In the genomic region with DNA sequence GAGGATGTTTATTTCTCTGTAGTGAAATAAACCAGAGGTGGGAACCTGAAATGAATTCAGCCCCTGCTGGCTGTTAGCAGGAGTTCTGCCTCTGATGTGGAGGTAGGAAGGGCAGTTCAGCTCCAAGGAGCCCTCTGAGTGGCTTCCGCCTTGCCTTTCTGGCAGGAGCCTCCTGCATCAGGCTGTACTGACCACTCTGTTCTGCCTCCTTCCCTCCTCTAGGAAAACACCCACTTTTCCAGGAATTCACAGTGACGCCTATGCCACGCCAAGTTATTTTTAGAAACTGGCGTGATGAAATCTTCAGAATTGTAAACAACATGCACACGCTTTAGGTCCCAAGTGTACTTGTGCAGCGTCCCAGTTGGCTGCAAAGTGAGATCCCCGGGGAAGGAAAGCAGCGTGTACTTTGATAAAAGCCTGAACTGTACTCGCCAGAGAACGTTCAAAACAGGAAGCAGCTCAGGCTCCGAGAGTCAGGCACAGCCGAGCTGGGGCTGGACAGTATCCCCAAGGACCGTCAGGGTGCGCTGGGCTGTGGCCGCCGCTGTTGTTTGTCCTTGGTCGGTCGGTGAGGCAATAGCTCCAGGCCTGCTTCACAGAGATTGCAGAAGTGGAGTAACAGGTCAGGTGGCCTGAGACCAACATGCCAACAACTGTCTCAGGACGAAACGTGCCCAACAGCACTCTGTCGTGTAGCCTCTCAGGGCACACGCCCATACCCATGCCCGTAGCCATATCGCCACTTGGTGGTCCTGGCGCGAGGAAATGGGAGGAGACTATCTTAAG, we compare ENCODE assay signal across 8 mouse cellular contexts. TPM values are rescaled to one million over a fixed set of nuclear protein-coding genes. Genes with fewer than 3 reads are reported as not detected.
DNase-seq lines count a peak whose midpoint lies in the region; ATAC-seq lines count a peak whose summit lies in the region.

No protein-coding gene starts in this region.

- H3K9ac ChIP-seq in embryonic facial prominence, embryonic 13.5 days: peak overlapping the region; percentile 60
- H3K9ac ChIP-seq in heart, embryonic 11.5 days (ENCODE audit: low read depth, low read length): peak overlapping the region; percentile 66
- peak overlapping the region; percentile 35; the same call in 1 of the 2 replicates for H3K9ac ChIP-seq in kidney, embryonic 14.5 days (ENCODE audit: low read depth, low read length)

- peak; percentile 64 to 69 for DNase-seq in B cell, adult 2 months
- peak; percentile 66 for DNase-seq in R1 (ENCODE audit: low read depth, low spot score)
- peak; percentile 90 for DNase-seq in lung, postnatal 10 days
- DNase-seq in ovary, adult 18-20 months (ENCODE audit: low spot score): peak; percentile 82
- DNase-seq in frontal cortex, adult 2 months (ENCODE audit: extremely low spot score in 1 of 2, low spot score in 1 of 2): no peak

- ATAC-seq in embryonic facial prominence, embryonic 13.5 days (ENCODE audit: insufficient number of reproducible peaks, insufficient read depth, low FRiP score, low TSS enrichment, low read depth): no peak
- peak; percentile 82 for ATAC-seq in heart, embryonic 11.5 days (replicated peaks; ENCODE audit: insufficient number of reproducible peaks, low FRiP score, low TSS enrichment)
- peak; percentile 82 for ATAC-seq in kidney, embryonic 14.5 days (ENCODE audit: low FRiP score, low TSS enrichment)

- no peaks in the 10 kb centered on the region for H3K36me3 ChIP-seq in embryonic facial prominence, embryonic 13.5 days
- no peaks in the 10 kb centered on the region for H3K36me3 ChIP-seq in heart, embryonic 11.5 days (ENCODE audit: control insufficient read depth, insufficient read depth, low read length)
- no peaks in the 10 kb centered on the region for H3K36me3 ChIP-seq in kidney, embryonic 14.5 days (ENCODE audit: control insufficient read depth, insufficient read depth, low read length)

- H3K4me2 ChIP-seq in embryonic facial prominence, embryonic 13.5 days: peak overlapping the region; percentile 67
- peak overlapping the region; percentile 66 for H3K4me2 ChIP-seq in heart, embryonic 11.5 days
- peak overlapping the region; percentile 68 for H3K4me2 ChIP-seq in kidney, embryonic 14.5 days (replicated peaks; ENCODE audit: low read depth, low read length)

- H3K4me1 ChIP-seq in embryonic facial prominence, embryonic 13.5 days: peaks cover 11% of the 10 kb centered on the region
- H3K4me1 ChIP-seq in heart, embryonic 11.5 days (ENCODE audit: control insufficient read depth, insufficient read depth, low read length): no peaks in the 10 kb centered on the region
- peaks cover 9% of the 10 kb centered on the region for H3K4me1 ChIP-seq in kidney, embryonic 14.5 days (ENCODE audit: control insufficient read depth, insufficient read depth, low read length)

- peak overlapping the region; percentile 52; the same call in 1 of the 2 replicates for H3K27ac ChIP-seq in embryonic facial prominence, embryonic 13.5 days
- peak overlapping the region; percentile 87 for H3K27ac ChIP-seq in heart, embryonic 11.5 days (ENCODE audit: low read depth, low read length)
- H3K27ac ChIP-seq in kidney, embryonic 14.5 days (ENCODE audit: low read depth, low read length): peak overlapping the region; percentile 56; the same call in 1 of the 2 replicates

- 3% methylated on average over 26 of the region's 26 CpGs for WGBS in embryonic facial prominence, embryonic 13.5 days
- under 1% methylated on average over 26 of the region's 26 CpGs for WGBS in heart, embryonic 11.5 days (ENCODE audit: insufficient replicate concordance)
- WGBS in kidney, embryonic 14.5 days: 2% methylated on average over 26 of the region's 26 CpGs

- no peaks in the 10 kb centered on the region for H3K27me3 ChIP-seq in embryonic facial prominence, embryonic 13.5 days
- no peaks in the 10 kb centered on the region for H3K27me3 ChIP-seq in heart, embryonic 11.5 days (ENCODE audit: control insufficient read depth, insufficient read depth, low read length)
- no peaks in the 10 kb centered on the region for H3K27me3 ChIP-seq in kidney, embryonic 14.5 days (ENCODE audit: control insufficient read depth, insufficient read depth, low read length)

- no peaks in the 10 kb centered on the region for H3K9me3 ChIP-seq in embryonic facial prominence, embryonic 13.5 days
- no peaks in the 10 kb centered on the region for H3K9me3 ChIP-seq in heart, embryonic 11.5 days (replicated peaks; ENCODE audit: control insufficient read depth, low read length)
- H3K9me3 ChIP-seq in kidney, embryonic 14.5 days (ENCODE audit: control insufficient read depth, low read length): no peaks in the 10 kb centered on the region

- H3K4me3 ChIP-seq in embryonic facial prominence, embryonic 13.5 days: peak overlapping the region; percentile 36
- peak overlapping the region; percentile 44 for H3K4me3 ChIP-seq in heart, embryonic 11.5 days (ENCODE audit: low read depth, low read length)
- H3K4me3 ChIP-seq in kidney, embryonic 14.5 days (ENCODE audit: low read length): peak overlapping the region; percentile 35

RNA-seq across cellular contexts. Expression of gene Bnip3, which starts 10.0 kb away (rescaled TPM):
- 100.0 and 100 TPM in 2 replicates for polyA plus RNA-seq in embryonic facial prominence, embryonic 13.5 days (2015; fragmentation: Nextera tagmentation; extraction: Ambion mirVana)
- polyA plus RNA-seq in heart, embryonic 11.5 days (2014; fragmentation: Nextera tagmentation; extraction: Ambion mirVana): 306 and 317 TPM in 2 replicates
- 78.5 and 84.8 TPM in 2 replicates for polyA plus RNA-seq in kidney, embryonic 14.5 days (2014; fragmentation: Nextera tagmentation; extraction: Ambion mirVana)
- 81.0 and 86.7 TPM in 2 replicates for polyA plus RNA-seq in frontal cortex, adult 2 months (2012; rRNA removed)

RNA-seq across cellular contexts. Expression of gene Jakmip3, which starts 21.2 kb away (rescaled TPM):
- 0.41 and 0.47 TPM in 2 replicates for polyA plus RNA-seq in embryonic facial prominence, embryonic 13.5 days (2015; fragmentation: Nextera tagmentation; extraction: Ambion mirVana)
- polyA plus RNA-seq in heart, embryonic 11.5 days (2014; fragmentation: Nextera tagmentation; extraction: Ambion mirVana): 0.13 and 0.59 TPM in 2 replicates
- polyA plus RNA-seq in kidney, embryonic 14.5 days (2014; fragmentation: Nextera tagmentation; extraction: Ambion mirVana): 0.14 and 0.42 TPM in 2 replicates
- polyA plus RNA-seq in frontal cortex, adult 2 months (2012; rRNA removed): 41.0 and 43.0 TPM in 2 replicates

Comparison
In these comparisons a context has a peak if more than half of its experiments do, and no peak if none do; other contexts are left out.
1. DNase-seq: peak in B cell, adult 2 months (2 of 2), R1 (single experiment), lung, postnatal 10 days (single experiment) and ovary, adult 18-20 months (single experiment); none in frontal cortex, adult 2 months (0 of 2).
2. RNA of gene Jakmip3, which starts 21.2 kb away (polyA plus RNA-seq): 41.0 to 43.0 TPM in frontal cortex, adult 2 months; 0.13 to 0.59 TPM in heart, embryonic 11.5 days, 0.14 to 0.42 TPM in kidney, embryonic 14.5 days and 0.41 to 0.47 TPM in embryonic facial prominence, embryonic 13.5 days; every median in the first group is over 10 times any median in the second.
3. Peak in every context shown above with its lines, with median percentiles within 50 percentile points of each other: H3K27ac ChIP-seq, H3K4me2 ChIP-seq, H3K4me3 ChIP-seq and H3K9ac ChIP-seq.